Mouse (Mus musculus): Measurements from ENCODE around the gene Gm42906.

DNA sequence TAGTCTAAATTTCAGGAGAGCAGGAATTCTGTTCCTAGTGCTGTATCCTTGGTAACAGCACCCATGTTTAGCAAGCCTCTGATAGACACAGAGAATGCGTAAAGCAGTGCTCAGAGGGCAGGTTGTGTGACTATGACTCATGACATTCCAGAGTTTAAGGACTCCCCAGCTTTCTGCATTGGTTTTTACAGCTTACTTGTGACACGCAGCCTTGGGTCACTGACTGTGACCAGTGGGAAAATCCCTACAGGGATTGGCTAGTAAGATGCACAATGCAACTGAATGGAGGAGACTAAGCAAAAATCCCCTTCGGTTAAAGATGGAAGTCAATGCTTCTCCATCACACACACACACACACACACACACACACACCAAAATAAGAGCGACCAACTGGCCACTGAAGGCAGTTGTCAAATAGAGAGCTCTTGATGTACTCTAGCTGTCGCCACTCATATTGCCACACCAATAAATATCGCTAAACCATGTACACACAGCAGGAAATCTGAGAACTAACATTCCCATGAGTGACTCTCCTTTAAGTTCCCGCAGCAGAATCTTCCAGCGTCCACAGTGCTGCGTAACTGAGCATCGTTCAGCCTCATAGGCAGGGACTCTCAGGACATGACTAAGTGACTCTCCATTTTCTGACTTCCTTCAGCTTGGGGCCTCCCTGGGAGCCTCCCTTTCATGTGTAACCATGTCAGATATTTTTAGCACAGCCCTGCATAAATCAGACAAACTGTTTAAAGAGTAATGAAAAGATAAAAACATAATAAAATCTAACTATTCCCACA is 112.0 kb downstream of the Gm42906 start:
- TF ChIP-seq CTCF (IDR thresholded peaks at IDR 0.05; ENCODE audit: low read depth) (no peak), EP300 (IDR thresholded peaks at IDR 0.05; ENCODE audit: low read depth) (no peak)

All from liver, postnatal 0 days (tissue).